Mouse (Mus musculus): ENCODE data around the gene Mbd6.
"Not testable (repeated sequence)": the region's sequence is repeated elsewhere in the genome, so short reads cannot be mapped to it uniquely, and the experiment has no call there.

The Mbd6 gene

DNA sequence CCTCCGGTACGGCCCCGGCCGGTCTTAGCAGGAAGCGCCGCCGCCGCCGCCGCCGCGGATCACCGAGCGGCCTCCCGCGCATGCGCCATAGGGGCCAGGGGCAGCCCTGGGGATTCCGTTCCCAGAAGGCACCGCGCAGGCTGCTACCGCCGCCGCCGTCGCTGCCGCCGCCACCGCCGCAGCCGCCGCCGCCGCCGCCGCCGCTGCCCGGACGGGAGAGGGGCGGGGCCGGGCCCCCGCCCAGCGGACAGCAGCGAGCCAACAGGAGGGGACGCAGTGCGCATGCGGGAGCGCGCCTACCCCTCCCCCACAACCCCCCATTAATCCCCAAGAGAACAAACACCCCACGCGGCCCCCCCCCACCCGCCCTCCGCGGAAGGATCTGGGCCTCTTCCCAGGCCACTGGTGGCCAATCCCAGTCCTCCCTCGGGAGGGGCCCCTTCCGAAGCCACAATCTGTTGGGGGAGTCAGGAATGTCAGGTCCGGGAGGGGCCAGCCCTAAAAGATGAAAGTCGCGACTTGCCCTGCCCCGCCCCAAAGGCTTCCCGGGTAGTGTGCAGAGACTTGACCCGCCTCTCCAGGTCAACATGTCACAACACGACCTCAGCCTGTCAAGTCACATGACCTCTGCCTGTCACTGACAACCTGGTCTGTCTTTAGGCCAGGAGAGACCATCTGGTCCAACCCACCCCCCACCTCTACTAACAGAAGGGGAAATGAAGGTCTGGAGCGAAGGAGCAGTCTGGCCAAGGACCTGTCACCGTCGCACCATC is at the start of gene Mbd6:
Mbd6 (minus strand) TSS at position 219 of the 773 bp plus-strand sequence.
- DNase-seq (ENCODE audit: low read depth, low spot score): peak; percentile 97

DNA sequence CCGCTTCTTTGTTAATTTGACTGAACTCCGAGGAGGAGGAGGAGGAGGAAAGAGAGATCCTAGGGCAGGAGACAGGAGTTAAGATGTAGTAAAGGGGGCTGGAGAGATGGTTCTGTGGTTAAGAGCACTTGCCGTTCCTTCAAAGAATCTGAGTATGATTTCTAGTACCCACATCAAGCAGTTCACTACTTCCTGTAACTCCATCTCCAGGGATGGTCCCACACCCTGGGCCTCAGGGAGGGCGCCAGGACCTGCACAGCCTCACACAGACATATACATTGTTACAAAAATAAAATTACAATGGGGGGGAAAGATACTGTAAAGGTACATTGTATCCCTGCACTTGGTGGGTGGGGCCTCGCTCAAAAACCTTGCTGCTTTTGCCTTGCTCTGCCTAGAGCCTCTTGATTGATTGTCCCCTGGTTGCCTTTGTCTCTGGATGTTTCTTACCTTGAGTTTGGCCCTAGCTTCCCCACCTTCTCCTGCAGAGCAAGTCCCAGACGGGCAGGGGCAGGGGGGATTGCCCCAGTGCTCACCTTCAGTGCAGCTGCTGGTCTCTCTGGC is 48.8 kb upstream of the Mbd6 start:
- no peak for DNase-seq (ENCODE audit: low read depth, low spot score)

DNA sequence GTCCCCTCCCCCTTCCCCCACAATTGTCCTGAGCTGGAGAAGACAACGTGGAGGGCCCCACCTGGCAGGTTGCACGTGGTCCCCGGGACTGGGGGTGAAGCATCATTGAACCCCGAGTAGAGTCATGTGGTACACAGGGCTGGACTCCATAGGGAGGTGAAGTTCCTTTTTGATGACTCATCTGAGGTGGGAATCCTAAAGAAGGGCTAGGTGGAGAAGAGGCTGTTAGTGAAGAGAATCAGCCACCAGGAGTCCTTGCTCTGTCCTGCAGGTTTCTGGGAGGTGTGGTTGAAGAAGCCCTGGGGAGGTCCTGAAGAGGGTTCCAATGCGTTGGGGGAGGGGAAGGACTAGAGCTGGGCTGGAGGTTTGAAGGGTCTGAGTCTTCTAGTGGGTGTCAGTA is 48.1 kb upstream of the Mbd6 start:
- DNase-seq (ENCODE audit: low read depth, low spot score): no peak

DNA sequence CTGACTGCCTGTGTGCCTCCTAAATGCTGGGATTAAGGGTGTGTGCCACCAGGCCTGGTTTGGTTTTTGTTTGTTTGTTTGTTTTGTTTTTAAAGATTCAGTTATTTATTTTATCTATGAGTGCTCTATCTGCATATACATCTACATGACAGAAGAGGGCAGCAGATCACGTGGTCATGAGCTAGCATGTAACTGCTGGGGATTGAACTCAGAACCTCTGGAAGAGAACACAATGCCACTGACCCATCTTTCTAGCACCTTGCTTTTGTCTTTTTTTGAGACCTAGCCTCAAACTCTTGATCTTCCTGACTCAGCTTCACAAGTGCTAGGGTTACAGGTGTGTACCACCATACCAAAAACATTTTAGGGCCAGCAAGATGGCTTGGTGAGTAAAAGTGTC is 46.5 kb upstream of the Mbd6 start:
- DNase-seq (ENCODE audit: low read depth, low spot score): peak; percentile 15

DNA sequence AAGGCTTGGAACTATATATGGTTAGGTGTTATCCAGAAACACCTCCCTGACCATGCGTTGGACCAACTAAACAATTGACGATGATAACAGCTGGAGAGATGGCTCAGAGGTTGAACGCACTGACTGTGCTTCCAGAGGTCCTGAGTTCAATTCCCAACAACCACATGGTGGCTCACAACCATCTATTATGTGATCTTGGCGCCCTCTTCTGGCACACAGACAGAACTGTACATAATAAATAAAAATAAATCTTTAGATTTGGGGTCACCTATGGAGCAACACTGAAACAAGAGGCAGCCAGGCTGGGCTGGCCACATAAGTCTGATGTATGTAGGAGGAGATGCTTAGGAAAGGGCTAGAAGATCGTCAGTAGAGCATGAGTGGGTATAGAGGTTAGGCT is 44.3 kb upstream of the Mbd6 start:
- DNase-seq (ENCODE audit: low read depth, low spot score): no peak

DNA sequence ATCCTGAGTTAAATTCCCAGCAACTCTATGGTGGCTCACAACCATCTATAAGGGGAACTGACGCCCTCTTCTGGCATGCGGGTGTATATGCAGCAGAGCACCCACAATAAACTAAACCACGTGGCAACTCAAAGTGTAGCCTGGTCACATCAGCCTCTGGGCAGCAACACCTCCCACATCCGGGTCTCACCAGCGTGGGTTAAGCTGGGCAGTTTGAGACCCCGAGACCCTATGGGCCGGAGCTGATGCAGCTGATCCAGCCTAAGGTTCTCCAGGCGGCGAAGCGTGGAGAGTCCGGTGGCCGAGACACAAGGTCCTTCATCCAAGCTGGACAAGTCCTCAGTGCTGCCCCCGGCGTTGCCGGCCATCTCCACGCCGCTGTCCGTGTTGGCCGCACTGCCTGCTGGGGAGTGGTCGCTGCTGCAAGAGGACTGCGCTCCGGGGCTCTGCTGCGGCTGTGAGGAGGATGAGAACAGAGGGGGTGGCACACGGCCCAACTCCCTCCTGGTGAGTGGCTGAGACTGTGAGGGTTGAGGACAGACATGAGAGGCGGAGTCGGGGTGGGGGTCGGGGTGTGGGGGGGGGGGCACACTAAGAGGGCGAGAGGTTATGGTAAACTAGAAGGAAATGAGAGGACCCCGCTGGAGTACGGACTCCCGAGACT is 43.5 kb upstream of the Mbd6 start:
- peak; percentile 23 for DNase-seq (ENCODE audit: low read depth, low spot score)

DNA sequence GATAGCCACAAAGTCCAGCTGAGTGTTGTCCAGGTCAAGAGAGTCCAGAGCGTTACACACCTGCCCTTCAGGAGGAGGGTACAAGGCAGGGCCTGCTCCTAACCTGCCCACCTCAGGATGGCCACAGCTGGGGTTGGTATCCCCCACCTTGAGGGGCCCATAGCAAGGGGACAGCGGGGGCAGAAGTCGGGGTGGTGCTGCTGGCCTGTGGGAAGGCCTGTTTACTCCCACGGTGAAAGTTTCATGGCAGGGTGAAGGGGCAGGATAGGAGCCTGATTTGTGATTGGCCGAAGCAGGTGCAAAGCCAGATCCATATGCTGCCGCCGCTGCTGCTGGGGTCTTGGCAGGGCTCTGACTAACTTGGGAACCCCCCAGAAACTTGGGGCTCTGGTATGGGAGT is 41.4 kb upstream of the Mbd6 start:
- no peak for DNase-seq (ENCODE audit: low read depth, low spot score)

DNA sequence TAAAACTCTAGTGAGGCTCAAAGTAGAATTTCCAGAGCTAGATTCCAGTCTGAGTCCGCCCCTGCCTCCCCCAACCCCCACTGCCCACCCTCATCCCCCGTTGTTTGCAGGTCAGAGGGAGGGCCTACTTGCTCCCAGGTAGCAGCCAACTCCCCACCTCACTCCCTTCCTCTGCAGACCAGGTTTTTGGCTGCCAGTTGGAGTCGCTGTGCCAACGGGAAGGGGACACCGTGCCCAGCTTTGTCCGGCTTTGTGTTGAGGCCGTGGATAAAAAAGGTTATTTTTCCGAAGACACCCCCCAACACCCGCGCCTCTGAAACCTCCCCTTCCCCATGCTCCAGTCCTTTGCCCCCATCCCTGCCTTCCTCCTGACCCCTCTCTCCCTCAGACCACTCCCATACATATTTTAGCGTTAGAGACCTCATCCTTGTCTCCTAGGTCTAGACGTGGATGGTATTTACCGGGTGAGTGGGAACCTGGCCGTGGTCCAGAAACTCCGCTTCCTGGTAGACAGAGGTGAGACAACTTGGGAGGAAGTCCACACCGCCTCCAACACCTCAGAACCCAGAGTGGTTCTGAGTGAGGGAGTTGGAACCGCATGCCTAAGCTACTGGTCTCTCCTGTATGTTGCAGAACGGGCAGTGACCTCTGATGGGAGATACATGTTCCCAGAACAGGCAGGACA is 38.8 kb upstream of the Mbd6 start:
- no peak for DNase-seq (ENCODE audit: low read depth, low spot score)

DNA sequence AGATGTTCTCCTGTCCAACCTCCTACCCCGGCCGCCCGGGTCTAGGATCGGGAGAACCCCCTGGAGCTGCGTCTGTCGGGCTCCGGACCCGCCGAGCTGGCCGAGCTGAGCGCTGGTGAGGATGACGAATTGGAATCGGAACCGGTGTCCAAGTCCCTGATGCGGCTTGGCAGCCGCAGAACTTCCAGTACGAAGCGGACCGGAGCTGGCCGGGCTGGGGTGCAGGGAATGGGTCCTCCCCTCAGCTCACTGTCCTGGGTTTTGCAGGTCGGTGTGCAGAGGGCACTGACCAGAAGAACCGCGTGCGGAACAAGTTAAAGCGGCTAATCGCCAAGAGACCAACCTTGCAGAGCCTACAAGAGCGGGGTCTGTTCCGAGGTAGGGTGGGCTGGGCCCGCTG is 38.0 kb upstream of the Mbd6 start:
- DNase-seq (ENCODE audit: low read depth, low spot score): peak; percentile 16

DNA sequence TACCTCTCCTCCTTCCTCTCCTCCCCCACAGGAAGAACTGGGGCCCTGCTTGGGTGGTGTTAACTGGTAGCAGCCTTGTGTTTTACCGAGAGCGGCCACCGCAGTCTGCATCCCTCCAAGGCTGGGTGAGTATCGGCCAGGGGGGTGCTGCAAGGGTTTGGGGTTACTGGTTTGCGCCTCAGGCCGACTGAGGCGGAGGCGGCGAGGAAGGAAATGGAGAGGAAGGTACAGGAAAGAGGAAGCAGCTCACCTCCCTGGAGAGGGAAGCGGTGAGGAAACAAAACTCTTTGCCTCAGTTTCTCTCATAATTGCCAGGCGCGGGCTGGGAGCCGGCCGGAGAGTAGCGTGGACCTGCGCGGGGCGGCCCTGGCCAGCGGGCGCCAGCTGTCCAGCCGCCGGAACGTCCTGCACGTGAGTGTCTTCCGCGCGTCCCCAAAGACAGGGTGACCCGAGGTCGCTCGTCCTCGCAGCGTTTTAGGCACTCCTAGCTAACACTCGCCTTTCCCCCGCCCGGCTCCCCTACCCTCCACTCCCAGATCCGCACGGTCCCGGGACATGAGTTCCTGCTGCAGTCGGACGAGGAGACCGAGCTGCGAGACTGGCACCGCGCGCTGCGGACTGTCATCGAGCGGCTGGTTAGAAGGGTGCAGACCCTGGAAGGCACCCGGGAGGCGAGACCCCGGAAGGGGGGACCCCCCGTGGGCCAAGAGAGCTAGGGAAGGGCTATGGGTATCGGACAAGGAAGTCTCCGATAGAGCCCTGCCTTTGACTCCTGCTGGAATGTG is 37.4 kb upstream of the Mbd6 start:
- DNase-seq (ENCODE audit: low read depth, low spot score): no peak

DNA sequence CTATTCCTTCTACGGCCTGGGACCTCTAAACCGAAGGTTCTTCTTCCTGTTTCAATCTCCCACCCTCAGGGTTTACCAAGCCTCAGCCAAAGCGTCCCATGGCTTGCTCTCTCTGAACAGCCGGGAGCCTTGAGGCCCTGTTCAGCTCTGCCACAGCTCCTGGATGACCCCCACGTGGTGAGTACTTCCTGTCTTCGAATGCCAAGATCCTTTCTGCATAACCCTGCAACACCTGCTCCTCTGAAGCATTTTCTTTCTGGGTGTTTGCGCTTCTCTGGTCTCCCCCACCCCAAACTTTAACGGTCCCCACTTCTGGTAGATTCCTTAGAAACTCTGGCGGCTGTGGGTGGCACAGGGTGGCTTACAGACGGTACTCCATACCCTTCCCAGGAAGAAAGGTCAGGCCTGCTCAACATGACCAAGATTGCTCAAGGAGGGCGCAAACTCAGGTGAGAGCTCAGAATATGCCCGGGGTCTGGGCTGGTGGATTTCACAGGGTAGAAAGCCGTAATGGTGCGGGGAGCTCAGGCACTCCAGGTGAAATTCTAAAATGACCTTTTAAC is 36.7 kb upstream of the Mbd6 start:
- no peak for DNase-seq (ENCODE audit: low read depth, low spot score)

DNA sequence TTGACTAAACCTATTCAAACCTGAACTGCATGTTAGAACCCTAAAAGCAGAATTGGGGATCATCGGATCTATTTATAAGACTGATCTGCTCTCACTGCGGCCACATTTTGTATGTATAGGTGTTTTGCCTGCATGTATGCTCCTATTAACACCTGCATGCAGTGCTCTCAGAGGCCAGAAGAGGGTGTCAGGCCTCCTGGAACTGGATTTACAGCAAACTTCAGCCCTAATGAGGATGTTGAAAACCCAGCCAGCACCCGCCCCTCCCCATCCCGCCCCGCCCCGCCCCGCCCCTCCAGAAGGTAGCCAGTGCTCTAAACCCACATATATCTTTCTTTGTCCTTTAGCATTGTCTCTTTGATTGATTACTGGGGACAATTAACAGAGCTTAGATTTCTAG is 35.7 kb upstream of the Mbd6 start:
- DNase-seq (ENCODE audit: low read depth, low spot score): peak; percentile 50

DNA sequence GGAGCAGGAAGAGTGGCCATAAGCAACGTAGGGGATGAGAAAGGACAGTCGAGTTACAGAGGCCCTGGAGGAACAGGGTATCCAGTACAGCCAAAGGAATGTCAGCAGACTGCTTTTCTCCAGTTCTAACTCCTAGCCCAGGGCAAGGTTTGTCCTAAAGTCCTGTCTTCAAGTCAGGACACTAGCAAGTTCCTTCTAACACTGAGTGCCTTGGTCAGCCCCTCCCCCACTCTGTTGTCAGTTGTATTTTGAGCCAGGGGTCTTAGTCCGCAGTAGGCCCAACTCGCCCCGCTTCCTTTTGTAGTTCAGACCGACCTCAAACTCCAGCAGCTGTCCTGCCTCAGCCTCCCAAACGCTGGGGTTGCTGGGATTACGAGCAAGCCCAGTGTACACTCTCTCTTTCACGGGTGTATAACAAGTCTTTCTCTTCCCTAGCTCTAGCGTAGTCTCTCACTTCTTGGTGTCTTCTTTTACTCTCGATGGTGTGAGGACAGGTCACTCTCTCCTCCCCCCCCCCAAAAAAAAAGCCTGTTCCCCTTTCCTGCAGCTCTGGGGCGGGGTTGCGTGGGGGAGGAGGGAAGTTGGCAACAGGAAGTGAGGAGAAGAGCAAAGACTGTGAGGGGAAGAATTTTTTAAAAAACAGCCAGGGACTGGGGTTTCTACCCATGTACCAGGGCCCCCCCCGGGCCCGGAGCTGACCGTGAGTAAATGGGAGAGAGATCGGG is 34.5 kb upstream of the Mbd6 start:
- peak; percentile 14 for DNase-seq (ENCODE audit: low read depth, low spot score)

DNA sequence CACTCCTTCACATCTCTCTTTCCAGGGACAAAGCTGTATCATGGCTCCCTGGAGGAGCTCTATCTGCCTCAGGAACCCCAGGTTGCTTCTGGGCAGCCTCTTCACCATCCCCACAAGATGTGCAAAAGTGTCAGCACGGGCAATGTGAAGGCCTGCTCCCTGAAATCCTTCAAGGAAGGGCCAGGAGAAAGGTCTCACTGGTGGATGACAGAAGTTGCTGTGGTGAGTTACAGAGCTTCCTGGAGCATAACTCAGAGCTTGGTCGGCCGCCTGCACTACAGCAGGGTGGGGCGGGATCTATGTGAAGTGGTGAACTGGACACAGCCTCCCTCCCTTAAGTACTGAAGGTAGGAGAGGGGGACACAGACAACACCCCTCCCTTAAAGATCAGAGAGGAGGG is 33.9 kb upstream of the Mbd6 start:
- no peak for DNase-seq (ENCODE audit: low read depth, low spot score)

DNA sequence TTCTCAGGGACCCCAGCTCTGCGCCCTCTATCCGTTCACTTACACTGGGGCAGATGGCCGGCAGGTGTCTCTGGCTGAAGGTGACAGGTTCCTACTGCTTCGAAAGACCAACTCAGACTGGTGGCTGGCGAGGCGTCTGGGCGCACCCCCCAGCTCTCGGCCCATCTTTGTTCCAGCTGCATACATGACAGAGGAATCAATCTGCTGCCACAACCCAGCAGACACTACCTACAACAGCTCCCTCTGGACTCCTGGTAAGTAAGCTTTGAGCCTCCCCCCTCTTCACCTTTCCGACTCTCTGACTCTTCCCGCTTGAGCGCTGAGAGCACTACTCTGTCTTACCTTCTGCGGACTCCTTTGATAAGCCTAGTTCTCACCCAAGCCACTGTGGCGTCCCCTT is 33.4 kb upstream of the Mbd6 start:
- no peak for DNase-seq (ENCODE audit: low read depth, low spot score)

DNA sequence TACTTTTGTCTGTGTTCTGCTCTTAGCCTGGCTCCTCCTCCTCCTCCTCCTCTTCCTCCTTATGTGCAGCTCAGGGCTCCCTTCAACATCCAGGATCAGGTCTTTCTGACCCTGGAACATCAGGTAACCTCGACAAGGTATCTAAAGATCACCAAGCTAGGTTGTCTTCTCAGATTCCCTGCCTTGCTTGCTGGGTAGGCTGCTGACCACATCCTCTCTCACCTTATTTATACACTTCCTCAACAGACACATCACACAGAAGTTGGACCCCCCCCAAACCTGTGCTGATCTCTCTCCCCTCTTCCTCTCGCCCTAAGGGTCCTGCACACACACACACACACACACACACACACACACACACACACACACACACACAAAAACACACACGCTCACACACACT is 32.8 kb upstream of the Mbd6 start, which contains the start of gene Arhgap9:
Arhgap9 (plus strand) TSS at position 344 of the 400 bp plus-strand sequence.
- no peak for DNase-seq (ENCODE audit: low read depth, low spot score)

DNA sequence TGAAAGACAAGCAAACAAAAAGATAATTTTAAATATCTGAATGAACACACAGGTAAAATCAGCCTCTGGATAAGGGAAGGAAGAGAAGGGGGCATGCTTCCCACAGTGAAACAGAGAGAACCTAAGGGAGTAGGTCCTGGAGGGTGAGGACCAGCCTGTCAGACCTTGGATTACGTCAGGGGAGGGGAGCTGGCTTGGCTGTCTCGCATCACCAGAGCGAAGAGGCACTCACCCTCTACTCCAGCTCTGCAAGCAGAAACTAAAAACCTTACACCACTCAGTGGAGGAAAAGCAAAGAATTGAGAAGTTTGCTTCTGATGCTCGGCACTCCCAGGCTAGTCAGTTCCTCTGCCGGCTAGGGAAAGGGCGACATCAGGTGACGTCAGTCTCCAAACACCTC is 31.2 kb upstream of the Mbd6 start:
- no peak for DNase-seq (ENCODE audit: low read depth, low spot score)

DNA sequence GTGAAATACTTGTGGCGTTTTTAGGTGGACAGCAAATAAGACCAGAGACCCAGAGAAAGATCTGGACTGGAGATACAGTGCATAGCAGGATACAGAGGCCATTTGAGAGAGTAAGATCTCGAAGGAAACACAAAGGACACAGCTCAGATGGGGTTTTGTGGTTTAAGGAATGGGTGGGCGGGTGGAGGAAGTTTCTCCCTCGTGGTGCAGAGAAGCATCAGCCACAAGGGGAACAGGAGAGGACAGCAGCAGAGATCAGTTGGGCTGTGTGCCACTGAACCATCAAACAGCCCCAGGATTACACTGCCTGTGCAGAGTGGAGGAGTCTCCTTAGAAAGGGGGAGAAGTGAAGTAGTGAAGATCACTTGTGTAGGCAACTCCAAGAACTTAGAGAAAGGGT is 29.2 kb upstream of the Mbd6 start:
- no peak for DNase-seq (ENCODE audit: low read depth, low spot score)

DNA sequence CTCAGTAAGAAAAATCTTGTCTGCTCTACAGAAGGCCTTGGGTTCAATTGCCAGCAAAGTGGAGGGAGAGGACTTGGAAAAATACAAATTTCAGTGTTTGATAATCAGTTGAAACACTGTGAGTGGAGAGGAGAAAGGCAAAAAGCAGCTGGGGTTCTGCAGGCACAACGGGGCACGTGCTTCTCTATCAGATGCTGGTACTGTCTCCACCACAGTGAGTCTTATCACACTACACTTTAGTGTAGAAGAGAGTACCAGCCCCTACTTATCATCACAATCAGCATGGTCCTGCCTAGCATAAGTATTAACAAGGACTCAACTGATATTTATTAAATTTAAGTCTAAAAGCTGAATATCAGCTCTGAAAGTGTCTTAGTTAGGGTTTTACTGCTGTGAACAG is 28.5 kb upstream of the Mbd6 start:
- DNase-seq (ENCODE audit: low read depth, low spot score): no peak

DNA sequence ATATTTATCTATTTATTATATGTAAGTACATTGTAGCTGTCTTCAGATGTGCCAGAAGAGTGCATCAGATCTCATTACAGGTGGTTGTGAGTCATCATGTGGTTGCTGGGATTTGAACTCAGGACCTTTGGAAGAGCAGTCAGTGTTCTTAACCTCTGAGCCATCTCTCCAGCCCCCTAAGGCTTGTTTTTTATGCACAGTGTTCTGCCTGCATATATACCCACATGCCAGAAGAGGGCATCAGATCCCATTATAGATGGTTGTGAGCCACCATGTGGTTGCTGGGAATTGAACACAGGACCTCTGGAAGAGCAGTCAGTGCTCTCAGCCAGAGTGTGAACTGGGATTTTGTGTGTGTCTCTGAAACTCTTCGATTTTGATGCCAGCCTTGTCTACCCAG is 26.1 kb upstream of the Mbd6 start:
- not testable (repeated sequence) for DNase-seq (ENCODE audit: low read depth, low spot score)

DNA sequence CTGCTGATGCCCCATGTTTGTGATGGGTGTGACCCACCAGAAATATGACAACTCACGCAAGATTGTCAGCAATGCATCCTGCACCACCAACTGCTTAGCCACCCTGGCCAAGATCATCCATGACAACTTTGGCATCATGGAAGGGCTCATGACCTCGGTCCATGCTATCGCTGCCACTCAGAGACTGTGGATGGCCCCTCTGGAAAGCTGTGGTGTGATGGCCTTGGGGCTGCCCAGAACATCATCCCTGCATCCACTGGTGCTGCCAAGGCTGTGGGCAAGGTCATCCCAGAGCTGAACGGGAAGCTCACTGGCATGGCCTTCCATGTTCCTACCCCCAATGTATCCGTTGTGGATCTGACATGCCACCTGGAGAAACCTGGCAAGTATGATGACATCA is 24.7 kb upstream of the Mbd6 start:
- not testable (repeated sequence) for DNase-seq (ENCODE audit: low read depth, low spot score)

All from brain, adult 2 months (tissue).